Mouse (Mus musculus): ENCODE measurements around the gene Nudt8. TPM values are rescaled to one million over a fixed set of nuclear protein-coding genes. Genes with fewer than 3 reads are reported as not detected.

Gene Nudt8
- total RNA-seq, 1 experiment, result 22.4 TPM

GRCm38 (mm10) chr19:4023185-4023584, 22.8 kb downstream of the Nudt8 start:
- DNase-seq (ENCODE audit: low read depth, low spot score), result no peak
- H3K4me1 ChIP-seq (ENCODE audit: control insufficient read depth in 2 of 2, insufficient read depth in 2 of 2, low read length in 2 of 2, poor library complexity in 1 of 2), result peaks cover 5 to 8% of the 10 kb centered on the region in 2 experiments; a peak in 2 of 4 replicates
- H3K36me3 ChIP-seq (ENCODE audit: control insufficient read depth, insufficient read depth, low read length, poor library complexity, severe bottlenecking), result no peaks in the 10 kb centered on the region
- no peak overlapping the region for H3K4me3 ChIP-seq (ENCODE audit: insufficient read depth in 1 of 2, low read depth in 1 of 2, low read length in 2 of 2, poor library complexity in 1 of 2, severe bottlenecking in 1 of 2)
- TF ChIP-seq CHD2 (IDR thresholded peaks at IDR 0.05; ENCODE audit: low read depth, low read length), result no peak
- TF ChIP-seq HCFC1 (IDR thresholded peaks at IDR 0.05; ENCODE audit: borderline replicate concordance, insufficient read depth, low read length), result no peak
- no peak for TF ChIP-seq MAFK (IDR thresholded peaks at IDR 0.05; ENCODE audit: insufficient read depth, low read depth, low read length)
- no peak for TF ChIP-seq ZNF384 (IDR thresholded peaks at IDR 0.05; ENCODE audit: low read depth, low read length)
- no peak for TF ChIP-seq ZC3H11A (IDR thresholded peaks at IDR 0.05; ENCODE audit: borderline replicate concordance, low read depth, low read length)
- H3K9ac ChIP-seq (ENCODE audit: insufficient read depth, low read depth, low read length, poor library complexity, severe bottlenecking), result no peak overlapping the region
- no peak overlapping the region for H3K27ac ChIP-seq (ENCODE audit: insufficient read depth, low read depth, low read length, poor library complexity, severe bottlenecking)
- in situ Hi-C loops (cut with MboI; ENCODE audit: low sequenced_read_pairs in 2 of 2, unreplicated experiment in 2 of 2), result no loop called here
- no peaks in the 10 kb centered on the region for H3K9me3 ChIP-seq (ENCODE audit: control insufficient read depth, insufficient read depth, low read depth, low read length)

GRCm38 (mm10) chr19:4027576-4027975, 27.2 kb downstream of the Nudt8 start:
- in situ Hi-C loops (cut with MboI; ENCODE audit: low sequenced_read_pairs in 2 of 2, unreplicated experiment in 2 of 2), result no loop called here
- H3K36me3 ChIP-seq (ENCODE audit: control insufficient read depth, insufficient read depth, low read length, poor library complexity, severe bottlenecking), result no peaks in the 10 kb centered on the region
- no peak overlapping the region for H3K9ac ChIP-seq (ENCODE audit: insufficient read depth, low read depth, low read length, poor library complexity, severe bottlenecking)
- H3K4me3 ChIP-seq (ENCODE audit: insufficient read depth in 1 of 2, low read depth in 1 of 2, low read length in 2 of 2, poor library complexity in 1 of 2, severe bottlenecking in 1 of 2), result no peak overlapping the region
- H3K4me1 ChIP-seq (ENCODE audit: control insufficient read depth in 2 of 2, insufficient read depth in 2 of 2, low read length in 2 of 2, poor library complexity in 1 of 2), result no peaks in the 10 kb centered on the region; a peak in 1 of 4 replicates
- no peak for DNase-seq (ENCODE audit: low read depth, low spot score)
- no peak overlapping the region for H3K27ac ChIP-seq (ENCODE audit: insufficient read depth, low read depth, low read length, poor library complexity, severe bottlenecking)
- no peak for TF ChIP-seq HCFC1 (IDR thresholded peaks at IDR 0.05; ENCODE audit: borderline replicate concordance, insufficient read depth, low read length)
- TF ChIP-seq ZNF384 (IDR thresholded peaks at IDR 0.05; ENCODE audit: low read depth, low read length), result no peak
- no peak for TF ChIP-seq MAFK (IDR thresholded peaks at IDR 0.05; ENCODE audit: insufficient read depth, low read depth, low read length)
- no peak for TF ChIP-seq ZC3H11A (IDR thresholded peaks at IDR 0.05; ENCODE audit: borderline replicate concordance, low read depth, low read length)
- no peak for TF ChIP-seq CHD2 (IDR thresholded peaks at IDR 0.05; ENCODE audit: low read depth, low read length)
- no peaks in the 10 kb centered on the region for H3K9me3 ChIP-seq (ENCODE audit: control insufficient read depth, insufficient read depth, low read depth, low read length)

GRCm38 (mm10) chr19:4032668-4033067, 32.3 kb downstream of the Nudt8 start:
- TF ChIP-seq MAFK (IDR thresholded peaks at IDR 0.05; ENCODE audit: insufficient read depth, low read depth, low read length), result no peak
- no peak for TF ChIP-seq HCFC1 (IDR thresholded peaks at IDR 0.05; ENCODE audit: borderline replicate concordance, insufficient read depth, low read length)
- TF ChIP-seq ZNF384 (IDR thresholded peaks at IDR 0.05; ENCODE audit: low read depth, low read length), result no peak
- no peak for TF ChIP-seq CHD2 (IDR thresholded peaks at IDR 0.05; ENCODE audit: low read depth, low read length)
- no peak for TF ChIP-seq ZC3H11A (IDR thresholded peaks at IDR 0.05; ENCODE audit: borderline replicate concordance, low read depth, low read length)
- Histone ChIP-seq H3K9ac (ENCODE audit: insufficient read depth, low read depth, low read length, poor library complexity, severe bottlenecking) (no peak overlapping the region), H3K9me3 (ENCODE audit: control insufficient read depth, insufficient read depth, low read depth, low read length) (no peaks in the 10 kb centered on the region), H3K4me3 (ENCODE audit: insufficient read depth in 1 of 2, low read depth in 1 of 2, low read length in 2 of 2, poor library complexity in 1 of 2, severe bottlenecking in 1 of 2) (no peak overlapping the region), H3K36me3 (ENCODE audit: control insufficient read depth, insufficient read depth, low read length, poor library complexity, severe bottlenecking) (peaks cover 6% of the 10 kb centered on the region; the same call in 1 of the 2 replicates), H3K27ac (ENCODE audit: insufficient read depth, low read depth, low read length, poor library complexity, severe bottlenecking) (no peak overlapping the region; the same call in 1 of the 2 replicates), H3K4me1 (ENCODE audit: control insufficient read depth in 2 of 2, insufficient read depth in 2 of 2, low read length in 2 of 2, poor library complexity in 1 of 2) (peaks cover 0 to 7% of the 10 kb centered on the region in 2 experiments; a peak in 1 of 4 replicates)
- in situ Hi-C loops (cut with MboI; ENCODE audit: low sequenced_read_pairs in 2 of 2, unreplicated experiment in 2 of 2), result no loop called here
- DNase-seq (ENCODE audit: low read depth, low spot score), result no peak

- H3K27ac ChIP-seq (ENCODE audit: insufficient read depth, low read depth, low read length, poor library complexity, severe bottlenecking), result no peak overlapping the region
- no peak for DNase-seq (ENCODE audit: low read depth, low spot score)
- H3K9ac ChIP-seq (ENCODE audit: insufficient read depth, low read depth, low read length, poor library complexity, severe bottlenecking), result no peak overlapping the region
- no peaks in the 10 kb centered on the region for H3K9me3 ChIP-seq (ENCODE audit: control insufficient read depth, insufficient read depth, low read depth, low read length)
- in situ Hi-C loops (cut with MboI; ENCODE audit: low sequenced_read_pairs in 2 of 2, unreplicated experiment in 2 of 2), result no loop called here
- H3K36me3 ChIP-seq (ENCODE audit: control insufficient read depth, insufficient read depth, low read length, poor library complexity, severe bottlenecking), result peaks cover 6% of the 10 kb centered on the region; the same call in 1 of the 2 replicates
- H3K4me1 ChIP-seq (ENCODE audit: control insufficient read depth in 2 of 2, insufficient read depth in 2 of 2, low read length in 2 of 2, poor library complexity in 1 of 2), result peaks cover 0 to 7% of the 10 kb centered on the region in 2 experiments; a peak in 1 of 4 replicates
- no peak overlapping the region for H3K4me3 ChIP-seq (ENCODE audit: insufficient read depth in 1 of 2, low read depth in 1 of 2, low read length in 2 of 2, poor library complexity in 1 of 2, severe bottlenecking in 1 of 2)
- TF ChIP-seq ZC3H11A (IDR thresholded peaks at IDR 0.05; ENCODE audit: borderline replicate concordance, low read depth, low read length), result no peak
- TF ChIP-seq MAFK (IDR thresholded peaks at IDR 0.05; ENCODE audit: insufficient read depth, low read depth, low read length), result no peak
- TF ChIP-seq HCFC1 (IDR thresholded peaks at IDR 0.05; ENCODE audit: borderline replicate concordance, insufficient read depth, low read length), result no peak
- no peak for TF ChIP-seq CHD2 (IDR thresholded peaks at IDR 0.05; ENCODE audit: low read depth, low read length)
- no peak for TF ChIP-seq ZNF384 (IDR thresholded peaks at IDR 0.05; ENCODE audit: low read depth, low read length)
Observed at GRCm38 (mm10) chr19:4033298-4033697, 32.9 kb downstream of the Nudt8 start.
